Mouse (Mus musculus) C2C12 (cell line): ENCODE measurements around the gene Zfp13.

Experiments
- CEBPB ChIP-seq: IDR thresholded peaks from one replicate; pipeline ENCODE4 v1.6.1; 2011; ENCODE audit warnings: low read depth, mild to moderate bottlenecking, control low read depth, moderate library complexity
- CTCF ChIP-seq: IDR thresholded peaks from one replicate; pipeline ENCODE4 v1.5.1; 2011; ENCODE audit not compliant: control insufficient read depth, insufficient read depth, insufficient read length
- FOSL1 ChIP-seq: IDR thresholded peaks from one replicate; pipeline ENCODE4 v1.8.0; 2011; ENCODE audit warnings: mild to moderate bottlenecking, low read length; ENCODE audit not compliant: poor library complexity, insufficient read depth, severe bottlenecking
- MAX ChIP-seq: IDR thresholded peaks from one replicate; pipeline ENCODE4 v1.6.1; 2011; ENCODE audit warnings: mild to moderate bottlenecking, control low read depth
- MYOG ChIP-seq: IDR thresholded peaks from one replicate; pipeline ENCODE4 v1.6.1; 2011; ENCODE audit not compliant: control insufficient read depth, insufficient read length; ENCODE audit errors: extremely low read depth
- USF1 ChIP-seq: IDR thresholded peaks from one replicate; pipeline ENCODE4 v1.6.1; 2011; ENCODE audit warnings: low read depth, mild to moderate bottlenecking, control low read depth, moderate library complexity

- TF ChIP-seq CTCF (no peak), FOSL1 (no peak), MAX (no peak), USF1 (no peak), CEBPB (no peak), MYOG (no peak)
These were observed 5.1 kb upstream of the Zfp13 start for GRCm38 (mm10) chr17:23604394-23604793.
